24 mouse cellular contexts compared by ENCODE assay signal in genomic region chr13:7345760-7346159, GRCm38 (mm10).
DNase-seq lines count a peak whose midpoint lies in the region; ATAC-seq and TF ChIP-seq lines count a peak whose summit lies in the region.
"Had no signal": no experiment of that assay in that cellular context is flagged by ENCODE, and none has a peak within 500 bp of the region (broad histone marks: within the 10 kb centered on the region; RNA-seq: fewer than 3 reads in every experiment).

No protein-coding gene starts in this region.

- H3K79me2 ChIP-seq in heart, adult 2 months (replicated peaks; ENCODE audit: control insufficient read depth, insufficient read depth, low read length), result no peaks in the 10 kb centered on the region

- no peaks in the 10 kb centered on the region for H3K27me3 ChIP-seq in kidney, adult 2 months (replicated peaks; ENCODE audit: control insufficient read depth, insufficient read depth, low read length)
- H3K27me3 ChIP-seq in kidney, embryonic 14.5 days (ENCODE audit: control insufficient read depth, insufficient read depth, low read length), result no peaks in the 10 kb centered on the region
- no peaks in the 10 kb centered on the region for H3K27me3 ChIP-seq in kidney, embryonic 16.5 days (ENCODE audit: insufficient read depth, low read length)
- H3K27me3 ChIP-seq in heart, adult 2 months (ENCODE audit: control insufficient read depth, insufficient read depth, low read length), result no peaks in the 10 kb centered on the region
- H3K27me3 ChIP-seq: embryonic facial prominence, embryonic 13.5 days; embryonic facial prominence, embryonic 15.5 days; forebrain, embryonic 12.5 days had no signal

- no peaks in the 10 kb centered on the region for H3K4me1 ChIP-seq in kidney, adult 2 months (ENCODE audit: control insufficient read depth, insufficient read depth, low read length)
- H3K4me1 ChIP-seq in kidney, embryonic 14.5 days (ENCODE audit: control insufficient read depth, insufficient read depth, low read length), result no peaks in the 10 kb centered on the region
- H3K4me1 ChIP-seq in kidney, embryonic 16.5 days (ENCODE audit: insufficient read depth, low read length), result no peaks in the 10 kb centered on the region
- no peaks in the 10 kb centered on the region for H3K4me1 ChIP-seq in heart, adult 2 months (ENCODE audit: control insufficient read depth, insufficient read depth, low read length)
- H3K4me1 ChIP-seq: embryonic facial prominence, embryonic 13.5 days; embryonic facial prominence, embryonic 15.5 days; forebrain, embryonic 10.5 days; forebrain, embryonic 12.5 days had no signal

- 17% methylated on average over 1 of the region's 1 CpGs for WGBS in kidney, adult 2 months
- 77% methylated on average over 1 of the region's 1 CpGs for WGBS in kidney, embryonic 14.5 days
- 56% methylated on average over 1 of the region's 1 CpGs for WGBS in kidney, embryonic 16.5 days
- 57% methylated on average over 1 of the region's 1 CpGs for WGBS in heart, adult 2 months

- no peak for TF ChIP-seq EP300 in heart, adult 2 months (IDR thresholded peaks at IDR 0.05; ENCODE audit: insufficient read depth, low read depth, low read length)

- no peak overlapping the region for H3K4me3 ChIP-seq in kidney, adult 2 months (ENCODE audit: insufficient read depth, low read depth, low read length)
- H3K4me3 ChIP-seq in kidney, embryonic 14.5 days (ENCODE audit: low read length), result no peak overlapping the region
- H3K4me3 ChIP-seq in kidney, embryonic 16.5 days (ENCODE audit: low read length), result no peak overlapping the region
- no peak overlapping the region for H3K4me3 ChIP-seq in heart, adult 2 months
- H3K4me3 ChIP-seq: embryonic facial prominence, embryonic 13.5 days; embryonic facial prominence, embryonic 15.5 days; erythroblast, embryonic 14.5 days; forebrain, embryonic 10.5 days; forebrain, embryonic 12.5 days had no signal

- H3K36me3 ChIP-seq in kidney, adult 2 months (ENCODE audit: control insufficient read depth, insufficient read depth, low read length), result no peaks in the 10 kb centered on the region
- no peaks in the 10 kb centered on the region for H3K36me3 ChIP-seq in kidney, embryonic 14.5 days (ENCODE audit: control insufficient read depth, insufficient read depth, low read length)
- no peaks in the 10 kb centered on the region for H3K36me3 ChIP-seq in kidney, embryonic 16.5 days (ENCODE audit: insufficient read depth, low read length)
- no peaks in the 10 kb centered on the region for H3K36me3 ChIP-seq in heart, adult 2 months (ENCODE audit: control insufficient read depth, insufficient read depth, low read length)
- H3K36me3 ChIP-seq: embryonic facial prominence, embryonic 13.5 days; embryonic facial prominence, embryonic 15.5 days; forebrain, embryonic 10.5 days; forebrain, embryonic 12.5 days had no signal

- H3K27ac ChIP-seq in kidney, adult 2 months (ENCODE audit: insufficient read depth, low read depth, low read length), result no peak overlapping the region
- no peak overlapping the region for H3K27ac ChIP-seq in kidney, embryonic 14.5 days (ENCODE audit: low read depth, low read length)
- no peak overlapping the region for H3K27ac ChIP-seq in kidney, embryonic 16.5 days (ENCODE audit: low read length)
- no peak overlapping the region for H3K27ac ChIP-seq in heart, adult 2 months
- H3K27ac ChIP-seq: embryonic facial prominence, embryonic 13.5 days; embryonic facial prominence, embryonic 15.5 days; forebrain, embryonic 10.5 days; forebrain, embryonic 12.5 days had no signal

- TF ChIP-seq POLR2A in kidney, adult 2 months (IDR thresholded peaks at IDR 0.05; ENCODE audit: low read depth, low read length), result no peak
- TF ChIP-seq POLR2A in heart, adult 2 months (IDR thresholded peaks at IDR 0.05; ENCODE audit: insufficient read depth, low read depth, low read length), result no peak

- TF ChIP-seq CTCF in kidney, adult 2 months (conservative IDR thresholded peaks at IDR 0.05; ENCODE audit: insufficient read depth, insufficient read length, low read depth, low read length), result no peak
- TF ChIP-seq CTCF in heart, adult 2 months (IDR thresholded peaks at IDR 0.05), result no peak

- H3K9ac ChIP-seq in kidney, embryonic 14.5 days (ENCODE audit: low read depth, low read length), result no peak overlapping the region
- H3K9ac ChIP-seq in kidney, embryonic 16.5 days (replicated peaks; ENCODE audit: low read length), result no peak overlapping the region
- H3K9ac ChIP-seq in heart, adult 2 months (ENCODE audit: low read depth, low read length), result no peak overlapping the region
- H3K9ac ChIP-seq: embryonic facial prominence, embryonic 13.5 days; embryonic facial prominence, embryonic 15.5 days; forebrain, embryonic 12.5 days had no signal

- intact Hi-C loops in heart, adult 2 months (cut with DNase I), result no loop called here

- peak; percentile 83 for DNase-seq in kidney, adult 2 months
- DNase-seq in kidney, postnatal 25 days, result no peak
- DNase-seq in kidney, postnatal 4 days, result no peak
- DNase-seq in kidney, postnatal 14 days, result peak; percentile 13
- no peak for DNase-seq in heart, adult 2 months
- no peak for DNase-seq in urinary bladder, postnatal 14 days (ENCODE audit: low spot score)
- DNase-seq: adrenal gland, adult 2 months; adrenal gland, postnatal 10 days; adrenal gland, postnatal 25 days; cerebellum, adult 11 months; cerebellum, adult 18-20 months; cerebellum, adult 8-10 months; cerebellum, adult 9-11 months; cerebellum, postnatal 14 days; cerebellum, postnatal 36 days; embryo, embryonic 11 days had no signal

- no peaks in the 10 kb centered on the region for H3K9me3 ChIP-seq in kidney, embryonic 14.5 days (ENCODE audit: control insufficient read depth, low read length)
- H3K9me3 ChIP-seq in kidney, embryonic 16.5 days (ENCODE audit: low read length), result no peaks in the 10 kb centered on the region
- H3K9me3 ChIP-seq: embryonic facial prominence, embryonic 13.5 days; embryonic facial prominence, embryonic 15.5 days; forebrain, embryonic 10.5 days; forebrain, embryonic 12.5 days had no signal

- H3K4me2 ChIP-seq in kidney, embryonic 14.5 days (replicated peaks; ENCODE audit: low read depth, low read length), result no peak overlapping the region
- no peak overlapping the region for H3K4me2 ChIP-seq in kidney, embryonic 16.5 days (replicated peaks; ENCODE audit: low read depth, low read length)
- H3K4me2 ChIP-seq: embryonic facial prominence, embryonic 13.5 days; embryonic facial prominence, embryonic 15.5 days; forebrain, embryonic 12.5 days had no signal

- peak; percentile 24; the same call in 1 of the 2 replicates for ATAC-seq in kidney, embryonic 14.5 days (ENCODE audit: low FRiP score, low TSS enrichment)
- peak; percentile 91; the same call in 1 of the 2 replicates for ATAC-seq in kidney, embryonic 16.5 days (ENCODE audit: low FRiP score, low TSS enrichment)
- ATAC-seq: forebrain, embryonic 14.5 days had no signal

Comparison
In these comparisons a context has a peak if more than half of its experiments do, and no peak if none do; other contexts are left out.
1. DNase-seq: peak in kidney, adult 2 months (single experiment) and kidney, postnatal 14 days (single experiment); none in kidney, postnatal 25 days (0 of 2), kidney, postnatal 4 days (0 of 2), heart, adult 2 months (0 of 2) and urinary bladder, postnatal 14 days (single experiment).